Mouse (Mus musculus): ENCODE measurements around the gene Lsamp.

Lsamp gene

GRCm38 (mm10) chr16:42079573-42079972 lies 2095.4 kb downstream of the Lsamp start:
- DNase-seq (ENCODE audit: low spot score): no peak

- no peak for DNase-seq (ENCODE audit: low spot score)
Observed at GRCm38 (mm10) chr16:42081611-42082010, 2097.4 kb downstream of the Lsamp start.

- DNase-seq (ENCODE audit: low spot score): no peak
Observed at GRCm38 (mm10) chr16:42097510-42097909, 2113.3 kb downstream of the Lsamp start.

GRCm38 (mm10) chr16:42102186-42102585 lies 2118.0 kb downstream of the Lsamp start:
- no peak for DNase-seq (ENCODE audit: low spot score)

GRCm38 (mm10) chr16:42102635-42103034 lies 2118.5 kb downstream of the Lsamp start:
- no peak for DNase-seq (ENCODE audit: low spot score)

- no peak for DNase-seq (ENCODE audit: low spot score)
Observed at GRCm38 (mm10) chr16:42112251-42112650, 2128.1 kb downstream of the Lsamp start.

- DNase-seq (ENCODE audit: low spot score): no peak
Observed at GRCm38 (mm10) chr16:42113246-42113645, 2129.1 kb downstream of the Lsamp start.

- DNase-seq (ENCODE audit: low spot score): no peak
Observed at GRCm38 (mm10) chr16:42121788-42122187, 2137.6 kb downstream of the Lsamp start.

GRCm38 (mm10) chr16:42123826-42124225 lies 2139.7 kb downstream of the Lsamp start:
- no peak for DNase-seq (ENCODE audit: low spot score)

- DNase-seq (ENCODE audit: low spot score): no peak
Observed at GRCm38 (mm10) chr16:42126061-42126460, 2141.9 kb downstream of the Lsamp start.

- no peak for DNase-seq (ENCODE audit: low spot score)
Observed at GRCm38 (mm10) chr16:42147164-42147563, 2163.0 kb downstream of the Lsamp start.

GRCm38 (mm10) chr16:42149216-42149942 lies 2165.2 kb downstream of the Lsamp start:
- no peak for DNase-seq (ENCODE audit: low spot score)

- no peak for DNase-seq (ENCODE audit: low spot score)
Observed at GRCm38 (mm10) chr16:42152640-42153039, 2168.5 kb downstream of the Lsamp start.

GRCm38 (mm10) chr16:42157816-42158215 lies 2173.7 kb downstream of the Lsamp start:
- DNase-seq (ENCODE audit: low spot score): no peak

- peak; percentile 67 for DNase-seq (ENCODE audit: low spot score)
Observed at GRCm38 (mm10) chr16:42164941-42165340, 2180.8 kb downstream of the Lsamp start.

GRCm38 (mm10) chr16:42168292-42168691 lies 2184.1 kb downstream of the Lsamp start:
- no peak for DNase-seq (ENCODE audit: low spot score)

- peak; percentile 45 for DNase-seq (ENCODE audit: low spot score)
Observed at GRCm38 (mm10) chr16:42169447-42170140, 2185.4 kb downstream of the Lsamp start.

- DNase-seq (ENCODE audit: low spot score): peak; percentile 10
Observed at GRCm38 (mm10) chr16:42172476-42172875, 2188.3 kb downstream of the Lsamp start.

- no peak for DNase-seq (ENCODE audit: low spot score)
Observed at GRCm38 (mm10) chr16:42178866-42179265, 2194.7 kb downstream of the Lsamp start.

- DNase-seq (ENCODE audit: low spot score): no peak
Observed at GRCm38 (mm10) chr16:42180025-42180424, 2195.9 kb downstream of the Lsamp start.

GRCm38 (mm10) chr16:42180473-42180872 lies 2196.3 kb downstream of the Lsamp start:
- DNase-seq (ENCODE audit: low spot score): no peak

GRCm38 (mm10) chr16:42189431-42190081 lies 2205.4 kb downstream of the Lsamp start:
- no peak for DNase-seq (ENCODE audit: low spot score)

Data from c-Kit-positive CD71-positive TER-119-positive erythroid progenitor cells, embryonic 14.5 days (primary cell).